Mouse (Mus musculus): Measurements from ENCODE around the gene Zfp644. TPM values are rescaled to one million over a fixed set of nuclear protein-coding genes. Genes with fewer than 3 reads are reported as not detected.

Zfp644 gene
- polyA plus RNA-seq, 1 experiment from 2014 or later = 16.7 TPM

DNA sequence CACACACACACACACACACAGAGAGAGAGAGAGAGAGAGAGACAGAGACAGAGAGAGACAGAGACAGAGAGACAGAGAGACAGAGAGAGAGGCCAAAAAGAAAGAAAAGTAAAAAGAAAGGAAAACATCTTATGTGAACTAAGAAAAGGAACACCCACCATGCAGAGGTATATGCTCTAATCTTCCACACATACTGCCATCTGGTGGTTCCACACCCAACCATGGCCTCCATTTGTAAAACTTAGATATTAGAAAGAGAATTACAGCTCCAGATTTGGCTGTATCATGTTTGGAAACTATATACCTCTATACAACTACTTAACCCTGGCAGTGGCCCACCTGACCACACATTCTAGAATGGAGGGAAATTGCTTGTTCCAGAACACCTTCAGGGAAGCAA lies 102.7 kb downstream of the Zfp644 start:
- Histone ChIP-seq H3K4me1 (replicated peaks) (no peaks in the 10 kb centered on the region), H3K27ac (replicated peaks) (no peak overlapping the region), H3K9ac (no peak overlapping the region), H3K9me3 (replicated peaks) (no peaks in the 10 kb centered on the region), H3K4me3 (replicated peaks) (no peak overlapping the region), H3K4me2 (no peak overlapping the region), H3K27me3 (no peaks in the 10 kb centered on the region), H3K36me3 (replicated peaks) (0 out of 2 replicates have a peak, but pooled peaks cover 3% of the 10 kb centered on the region)
- no peak for ATAC-seq (ENCODE audit: insufficient read depth)

DNA sequence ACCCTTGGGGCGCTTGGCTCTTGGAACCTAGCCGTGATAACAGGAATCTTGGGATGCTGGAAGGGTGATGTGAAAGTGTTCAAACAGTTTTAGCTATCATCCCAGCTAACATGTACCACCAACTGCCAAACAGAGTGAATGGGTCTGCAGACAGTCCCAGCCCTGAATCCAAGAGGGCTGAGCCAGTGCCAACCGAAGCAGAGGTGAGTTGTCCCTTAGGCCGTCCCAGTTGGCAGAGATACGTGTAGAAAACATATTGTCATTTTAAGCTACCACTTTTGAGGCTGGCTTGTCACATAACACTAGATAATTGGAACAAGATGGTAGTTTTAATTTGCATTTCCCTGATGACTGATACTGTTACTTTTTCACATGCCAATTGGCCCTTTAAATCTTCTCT lies 106.4 kb downstream of the Zfp644 start:
- no peak for ATAC-seq (ENCODE audit: insufficient read depth)
- H3K27me3 ChIP-seq = no peaks in the 10 kb centered on the region
- WGBS (ENCODE audit: insufficient replicate concordance) = 92% methylated on average over 5 of the region's 5 CpGs
- H3K4me3 ChIP-seq (replicated peaks) = no peak overlapping the region
- H3K4me2 ChIP-seq = no peak overlapping the region
- no peak overlapping the region for H3K9ac ChIP-seq
- no peaks in the 10 kb centered on the region for H3K4me1 ChIP-seq (replicated peaks)
- H3K36me3 ChIP-seq (replicated peaks) = 0 out of 2 replicates have a peak, but pooled peaks cover 4% of the 10 kb centered on the region
- H3K27ac ChIP-seq (replicated peaks) = no peak overlapping the region
- no peaks in the 10 kb centered on the region for H3K9me3 ChIP-seq (replicated peaks)

DNA sequence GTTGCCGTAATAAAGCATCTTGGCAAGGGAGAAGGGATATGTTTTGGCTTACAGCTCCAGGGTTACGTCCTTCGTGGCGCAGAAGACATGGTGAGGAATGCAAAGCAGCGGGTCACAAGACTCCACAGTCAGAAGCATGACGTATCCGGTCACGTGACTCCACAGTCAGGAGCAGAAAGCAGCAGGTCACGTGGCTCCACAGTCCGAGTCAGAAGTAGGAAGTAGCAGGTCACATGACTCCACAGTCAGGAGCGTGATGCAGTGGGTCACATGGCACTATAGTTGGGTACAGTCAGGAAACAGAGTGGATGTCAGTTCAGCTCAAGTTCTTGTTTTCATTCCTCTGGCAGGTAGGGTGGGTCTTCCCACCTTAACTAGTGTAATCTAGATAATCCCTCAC lies 107.4 kb downstream of the Zfp644 start:
- H3K9ac ChIP-seq = no peak overlapping the region
- H3K4me1 ChIP-seq (replicated peaks) = no peaks in the 10 kb centered on the region
- 0 out of 2 replicates have a peak, but pooled peaks cover 4% of the 10 kb centered on the region for H3K36me3 ChIP-seq (replicated peaks)
- no peak for ATAC-seq (ENCODE audit: insufficient read depth)
- H3K4me2 ChIP-seq = no peak overlapping the region
- no peak overlapping the region for H3K4me3 ChIP-seq (replicated peaks)
- no peaks in the 10 kb centered on the region for H3K27me3 ChIP-seq
- H3K27ac ChIP-seq (replicated peaks) = no peak overlapping the region
- WGBS (ENCODE audit: insufficient replicate concordance) = 80% methylated on average over 11 of the region's 11 CpGs
- H3K9me3 ChIP-seq (replicated peaks) = no peaks in the 10 kb centered on the region

DNA sequence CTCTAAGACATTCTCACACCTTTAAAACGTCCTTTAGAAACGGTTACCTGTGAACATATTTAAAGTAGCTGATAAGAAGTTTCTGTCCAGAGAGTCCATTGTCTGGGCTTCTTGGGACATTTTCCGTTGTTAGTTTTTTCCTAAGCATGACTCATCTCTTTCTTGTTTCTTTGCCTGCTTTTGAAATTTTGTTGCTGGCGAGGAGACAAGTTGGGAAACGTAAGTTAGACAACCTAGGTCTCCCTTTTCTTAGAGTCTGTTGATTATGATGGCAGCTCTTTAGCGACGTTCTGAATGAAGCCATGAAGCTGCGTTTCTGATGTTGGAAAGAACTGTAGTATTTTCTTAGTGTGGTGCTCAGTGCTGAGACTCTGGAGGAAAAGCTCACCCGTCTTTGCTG lies 108.1 kb downstream of the Zfp644 start:
- no peak for ATAC-seq (ENCODE audit: insufficient read depth)
- Histone ChIP-seq H3K9me3 (replicated peaks) (no peaks in the 10 kb centered on the region), H3K27me3 (no peaks in the 10 kb centered on the region), H3K4me1 (replicated peaks) (no peaks in the 10 kb centered on the region), H3K4me2 (no peak overlapping the region), H3K4me3 (replicated peaks) (no peak overlapping the region), H3K36me3 (replicated peaks) (0 out of 2 replicates have a peak, but pooled peaks cover 4% of the 10 kb centered on the region), H3K27ac (replicated peaks) (no peak overlapping the region), H3K9ac (no peak overlapping the region)
- WGBS (ENCODE audit: insufficient replicate concordance) = 80% methylated on average over 9 of the region's 9 CpGs

DNA sequence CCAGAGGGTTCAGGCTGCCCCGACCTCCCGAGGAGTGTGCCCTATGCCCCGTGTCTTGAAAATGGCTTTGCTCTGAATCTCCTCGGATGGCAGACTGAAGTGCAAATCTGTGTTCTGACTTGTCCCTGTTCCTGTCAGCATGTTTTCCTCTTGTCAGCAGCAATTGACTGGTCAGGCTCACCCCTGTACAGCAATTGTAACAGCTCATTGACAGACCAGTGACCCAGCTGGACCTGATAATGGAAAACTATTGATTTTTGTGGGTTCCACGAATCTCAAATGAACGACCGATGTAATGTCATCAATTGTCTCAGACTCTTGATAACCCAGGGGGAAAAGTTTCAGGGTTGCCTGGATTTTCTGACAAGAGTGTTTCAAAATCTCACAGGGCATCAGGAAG lies 116.1 kb downstream of the Zfp644 start:
- Histone ChIP-seq H3K9me3 (replicated peaks) (no peaks in the 10 kb centered on the region), H3K27ac (replicated peaks) (no peak overlapping the region), H3K9ac (no peak overlapping the region), H3K27me3 (peaks cover 13% of the 10 kb centered on the region), H3K4me1 (replicated peaks) (no peaks in the 10 kb centered on the region), H3K4me3 (replicated peaks) (no peak overlapping the region), H3K4me2 (no peak overlapping the region), H3K36me3 (replicated peaks) (no peaks in the 10 kb centered on the region)
- ATAC-seq (ENCODE audit: insufficient read depth) = no peak
- 64% methylated on average over 7 of the region's 7 CpGs for WGBS (ENCODE audit: insufficient replicate concordance)

DNA sequence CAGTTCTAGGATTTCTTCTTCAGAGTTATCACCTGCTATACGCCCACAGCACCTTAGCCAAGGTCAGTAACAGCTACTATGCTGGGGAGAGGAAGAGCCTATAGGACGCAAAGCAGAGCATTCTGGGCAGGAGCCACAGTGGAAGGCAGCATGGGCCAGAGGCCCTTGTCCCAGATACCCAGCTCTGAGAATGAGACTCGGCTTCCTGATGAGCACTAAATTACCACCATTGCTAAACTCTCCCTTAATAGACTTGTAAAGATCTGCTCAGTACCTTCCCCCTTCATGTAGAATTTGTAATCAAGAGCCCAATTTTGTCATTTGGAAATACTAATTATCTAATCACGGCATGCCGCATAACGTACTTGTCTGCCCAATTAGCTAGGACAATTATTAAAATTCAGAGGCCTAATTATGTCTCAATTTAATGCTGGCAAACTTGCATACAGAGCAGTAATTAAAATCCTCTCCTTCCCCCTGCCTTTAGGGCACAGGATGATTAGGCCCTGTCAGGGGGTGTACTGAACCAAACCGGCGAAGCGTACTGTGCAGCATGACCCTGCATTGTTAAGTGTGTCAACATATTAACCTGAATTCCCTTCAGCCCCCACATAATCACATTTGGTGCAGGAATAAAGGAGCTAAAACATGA lies 119.7 kb downstream of the Zfp644 start:
- Histone ChIP-seq H3K27ac (replicated peaks) (no peak overlapping the region), H3K4me3 (replicated peaks) (no peak overlapping the region), H3K4me1 (replicated peaks) (peaks cover 9% of the 10 kb centered on the region), H3K9ac (no peak overlapping the region), H3K9me3 (replicated peaks) (no peaks in the 10 kb centered on the region), H3K4me2 (no peak overlapping the region), H3K36me3 (replicated peaks) (no peaks in the 10 kb centered on the region), H3K27me3 (peaks cover 48% of the 10 kb centered on the region)
- 73% methylated on average over 9 of the region's 9 CpGs for WGBS (ENCODE audit: insufficient replicate concordance)
- no peak for ATAC-seq (ENCODE audit: insufficient read depth)

DNA sequence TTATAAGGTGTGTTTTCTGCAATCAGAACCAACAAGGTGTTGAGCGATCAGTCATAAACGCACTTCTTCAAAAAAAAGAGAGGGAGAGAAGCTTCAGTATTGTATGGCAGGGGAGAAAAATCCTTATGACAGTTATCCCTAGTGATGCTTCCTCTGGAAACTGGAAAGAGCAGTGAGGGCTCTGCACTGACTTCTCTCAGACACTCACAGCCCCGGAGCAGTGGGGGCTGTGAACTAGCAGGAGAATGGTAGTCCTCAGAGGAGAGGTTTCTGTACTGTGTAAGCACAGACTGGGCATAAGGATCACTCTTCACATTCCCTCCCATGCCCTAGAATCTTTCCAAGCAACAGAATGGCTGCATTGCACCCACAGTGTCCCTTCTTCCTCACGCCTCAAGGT lies 122.0 kb downstream of the Zfp644 start:
- 19% methylated on average over 4 of the region's 4 CpGs for WGBS (ENCODE audit: insufficient replicate concordance)
- Histone ChIP-seq H3K4me3 (replicated peaks) (no peak overlapping the region), H3K9me3 (replicated peaks) (no peaks in the 10 kb centered on the region), H3K27me3 (peaks cover 50% of the 10 kb centered on the region), H3K9ac (no peak overlapping the region), H3K4me1 (replicated peaks) (peaks cover 9% of the 10 kb centered on the region), H3K36me3 (replicated peaks) (no peaks in the 10 kb centered on the region), H3K27ac (replicated peaks) (no peak overlapping the region), H3K4me2 (peak overlapping the region; percentile 93; the same call in 1 of the 2 replicates)
- no peak for ATAC-seq (ENCODE audit: insufficient read depth)

DNA sequence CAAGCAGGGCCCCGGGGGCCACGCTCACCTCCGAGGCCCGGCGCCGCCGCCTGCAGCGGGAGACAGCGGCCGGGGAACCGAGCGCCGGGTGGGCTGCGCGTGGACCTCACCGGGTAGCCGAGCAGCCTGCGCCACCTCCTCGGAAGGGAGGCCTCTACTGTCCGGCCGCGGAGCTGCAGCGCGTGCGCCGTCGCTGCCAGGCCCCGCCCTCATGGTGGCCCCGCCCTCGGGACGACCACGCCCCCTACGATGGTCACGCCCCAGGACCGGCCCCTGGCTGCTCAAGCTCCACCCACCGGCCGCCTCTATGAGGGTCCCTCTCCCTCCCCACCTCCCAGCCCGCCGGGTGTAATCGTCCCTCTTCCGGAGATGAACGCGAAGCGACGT lies 122.5 kb downstream of the Zfp644 start:
- H3K4me2 ChIP-seq = peak overlapping the region; percentile 93
- under 1% methylated on average over 45 of the region's 45 CpGs for WGBS (ENCODE audit: insufficient replicate concordance)

DNA sequence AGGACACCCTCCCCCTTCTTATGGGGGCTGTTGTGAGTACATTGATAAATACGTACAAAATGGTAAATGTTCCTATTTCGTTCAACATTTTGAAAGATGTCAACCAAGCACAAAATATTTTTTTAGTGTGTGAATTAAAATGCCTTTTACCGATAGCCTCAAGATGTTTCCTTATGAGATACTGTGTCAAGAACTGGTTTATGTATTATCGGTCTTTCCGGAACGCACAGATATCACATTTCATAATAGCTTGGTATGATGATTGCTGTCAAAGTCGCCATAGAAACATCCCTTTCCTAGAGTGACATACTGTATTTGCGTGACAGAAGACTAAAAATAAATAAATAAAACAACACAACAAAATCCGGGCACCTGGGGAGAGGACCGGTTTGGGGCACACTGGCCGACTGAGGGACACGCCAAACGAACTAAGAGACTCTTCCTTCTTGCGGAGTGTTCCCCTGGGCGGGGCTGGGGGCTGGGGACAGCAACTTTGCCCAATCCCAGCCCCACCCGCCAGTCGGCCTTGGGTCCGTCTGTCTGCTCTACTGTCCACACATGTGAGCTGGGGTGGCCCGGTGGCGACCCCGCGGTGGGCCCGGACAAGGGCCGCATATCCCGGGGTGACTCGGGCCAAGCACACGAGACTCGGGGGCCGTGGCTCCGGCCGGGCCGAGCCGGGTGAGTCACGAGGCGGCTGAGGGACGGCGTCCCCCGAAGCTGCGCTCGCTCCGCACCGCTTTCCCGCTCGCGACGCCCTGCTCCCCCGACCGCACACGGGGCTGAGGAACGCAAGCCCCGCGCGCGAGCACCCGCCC lies 123.1 kb downstream of the Zfp644 start:
- 5% methylated on average over 55 of the region's 55 CpGs for WGBS (ENCODE audit: insufficient replicate concordance)
- Histone ChIP-seq H3K4me3 (replicated peaks) (peak overlapping the region; percentile 60), H3K4me2 (peak overlapping the region; percentile 93), H3K36me3 (replicated peaks) (no peaks in the 10 kb centered on the region), H3K4me1 (replicated peaks) (peaks cover 9% of the 10 kb centered on the region), H3K9me3 (replicated peaks) (no peaks in the 10 kb centered on the region), H3K27me3 (peaks cover 50% of the 10 kb centered on the region), H3K9ac (peak overlapping the region; percentile 30; the same call in 1 of the 2 replicates), H3K27ac (replicated peaks) (no peak overlapping the region)
- ATAC-seq (ENCODE audit: insufficient read depth) = peak; percentile 15; the same call in 1 of the 2 replicates

More for the DNA sequence above, 122.5 kb downstream of the Zfp644 start:
- H3K27me3 ChIP-seq = peaks cover 50% of the 10 kb centered on the region
- H3K36me3 ChIP-seq (replicated peaks) = no peaks in the 10 kb centered on the region
- H3K27ac ChIP-seq (replicated peaks) = no peak overlapping the region
- peaks cover 9% of the 10 kb centered on the region for H3K4me1 ChIP-seq (replicated peaks)
- H3K9ac ChIP-seq = peak overlapping the region; percentile 30; the same call in 1 of the 2 replicates
- no peaks in the 10 kb centered on the region for H3K9me3 ChIP-seq (replicated peaks)
- ATAC-seq (ENCODE audit: insufficient read depth) = peak; percentile 83
- H3K4me3 ChIP-seq (replicated peaks) = peak overlapping the region; percentile 60
